Mouse (Mus musculus) spleen, adult 18-20 months (tissue): Measurements from ENCODE around the gene Ap1g1.
"Not testable (repeated sequence)": the region's sequence is repeated elsewhere in the genome, so short reads cannot be mapped to it uniquely, and the experiment has no call there.

Source experiments
- DNase-seq, 2 experiments: peaks; one replicate each; pipeline ENCODE4 v3.0.0; 2022; ENCODE audit warnings: mixed read lengths in 2 of 2

Gene Ap1g1

GRCm38 (mm10) chr8:109778280-109778977 lies at the start of gene Ap1g1:
Gene Ap1g1 (plus strand): TSS chr8:109778554.
- DNase-seq = peak; percentile 94 to 95

- no peak for DNase-seq
Measured at GRCm38 (mm10) chr8:109731012-109731411, 47.3 kb upstream of the Ap1g1 start.

GRCm38 (mm10) chr8:109734018-109734417 lies 44.3 kb upstream of the Ap1g1 start:
- DNase-seq = no peak

- no peak for DNase-seq
Measured at GRCm38 (mm10) chr8:109736819-109737218, 41.5 kb upstream of the Ap1g1 start.

- peak; percentile 72 to 80 for DNase-seq
Measured at GRCm38 (mm10) chr8:109737237-109738048, 40.9 kb upstream of the Ap1g1 start, which contains the start of gene Atxn1l. Gene Atxn1l (minus strand): TSS chr8:109737739.

- DNase-seq = no peak
Measured at GRCm38 (mm10) chr8:109738049-109738380, 40.3 kb upstream of the Ap1g1 start.

- no peak for DNase-seq
Measured at GRCm38 (mm10) chr8:109747468-109748199, 30.7 kb upstream of the Ap1g1 start.

GRCm38 (mm10) chr8:109750274-109750673 lies 28.1 kb upstream of the Ap1g1 start:
- DNase-seq = no peak

GRCm38 (mm10) chr8:109750699-109751098 lies 27.7 kb upstream of the Ap1g1 start:
- peak; percentile 63 to 64 for DNase-seq

GRCm38 (mm10) chr8:109751731-109752485 lies 26.4 kb upstream of the Ap1g1 start:
- no peak for DNase-seq

GRCm38 (mm10) chr8:109754696-109755095 lies 23.7 kb upstream of the Ap1g1 start:
- DNase-seq = no peak

GRCm38 (mm10) chr8:109755554-109755953 lies 22.8 kb upstream of the Ap1g1 start:
- DNase-seq = not testable (repeated sequence)

GRCm38 (mm10) chr8:109756849-109757248 lies 21.5 kb upstream of the Ap1g1 start:
- DNase-seq = no peak

GRCm38 (mm10) chr8:109759426-109759825 lies 18.9 kb upstream of the Ap1g1 start:
- DNase-seq = no peak

- no peak for DNase-seq
Measured at GRCm38 (mm10) chr8:109760221-109760620, 18.1 kb upstream of the Ap1g1 start.

- no peak for DNase-seq
Measured at GRCm38 (mm10) chr8:109764031-109764430, 14.3 kb upstream of the Ap1g1 start.

GRCm38 (mm10) chr8:109766081-109766480 lies 12.3 kb upstream of the Ap1g1 start:
- DNase-seq = no peak

GRCm38 (mm10) chr8:109773154-109773553 lies 5.2 kb upstream of the Ap1g1 start:
- DNase-seq = no peak

GRCm38 (mm10) chr8:109777851-109778250 lies 503 bp upstream of the Ap1g1 start:
- DNase-seq = no peak

- peak in 1 of 2 experiments; percentile 31 for DNase-seq
Measured at GRCm38 (mm10) chr8:109778993-109779421, 653 bp downstream of the Ap1g1 start.

- peak in 1 of 2 experiments; percentile 7 for DNase-seq
Measured at GRCm38 (mm10) chr8:109779431-109780228, 1.3 kb downstream of the Ap1g1 start.

- DNase-seq = no peak
Measured at GRCm38 (mm10) chr8:109780548-109780947, 2.2 kb downstream of the Ap1g1 start.
